Mouse (Mus musculus): ENCODE data around the gene Sf3a3.

DNA sequence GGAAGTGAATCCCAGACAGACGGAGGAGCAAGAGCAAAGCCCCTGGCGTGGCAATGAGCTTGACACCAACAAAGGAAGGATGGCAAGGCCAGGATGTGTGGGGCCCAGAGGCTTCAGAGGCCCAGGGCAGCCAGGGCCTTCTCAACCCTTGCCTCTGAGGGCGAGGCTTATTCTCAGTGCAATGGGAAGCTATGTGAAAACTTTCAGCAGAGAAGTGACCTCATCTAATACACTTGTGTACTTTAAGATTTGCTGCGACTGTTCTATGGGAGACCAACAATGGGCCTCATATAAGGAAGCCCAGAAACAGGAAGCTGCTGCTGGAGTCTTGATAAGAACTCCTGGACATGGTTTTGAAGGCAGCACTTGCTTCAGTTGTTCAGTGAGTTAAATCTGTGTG is 57.5 kb downstream of the Sf3a3 start:
- TF ChIP-seq CTCF (IDR thresholded peaks at IDR 0.05; ENCODE audit: low read depth): no peak
- TF ChIP-seq EP300 (IDR thresholded peaks at IDR 0.05; ENCODE audit: low read depth): no peak
